Mouse (Mus musculus) CH12.LX (cell line): ENCODE data around the gene Map7d1. TPM values are rescaled to one million over a fixed set of nuclear protein-coding genes. Genes with fewer than 3 reads are reported as not detected.

ENCODE experiments used
- DNase-seq: peaks from one replicate; pipeline ENCODE4 v3.0.0-alpha.2; 2013; ENCODE audit errors: extremely low read depth
- H3K27ac ChIP-seq: 2 replicates; pipeline ENCODE4 v1.5.1; 2012; ENCODE audit warnings: low read depth, mild to moderate bottlenecking, control low read depth, moderate library complexity; ENCODE audit not compliant: insufficient read depth
- H3K27me3 ChIP-seq: replicated peaks from 2 replicates; pipeline ENCODE3; 2012; ENCODE audit warnings: inconsistent platforms
- H3K36me3 ChIP-seq, 2 experiments: replicated peaks in 1 of 2; 2 replicates each; pipeline versions ENCODE3 to v1.6.1; 2012; ENCODE audit warnings: inconsistent platforms in 1 of 2, low read length in 1 of 2, mild to moderate bottlenecking in 1 of 2, mixed read lengths in 1 of 2, moderate library complexity in 1 of 2; ENCODE audit not compliant: control insufficient read depth in 1 of 2, insufficient read depth in 1 of 2
- H3K4me1 ChIP-seq, 2 experiments: 2 replicates each; pipeline ENCODE4 v1.6.1; 2012; ENCODE audit warnings: inconsistent platforms in 1 of 2, moderate library complexity in 1 of 2; ENCODE audit not compliant: insufficient read depth in 2 of 2, control insufficient read depth in 1 of 2
- H3K4me2 ChIP-seq: 2 replicates; pipeline ENCODE4 v1.6.1; 2012; ENCODE audit warnings: low read depth, mild to moderate bottlenecking, control low read depth; ENCODE audit not compliant: poor library complexity, insufficient read depth, severe bottlenecking
- H3K4me3 ChIP-seq, 3 experiments: fragments of 150-350 bp in 1 of 3; sonication (generic) in 1 of 3; replicated peaks in 1 of 3; 2 replicates each; pipeline versions ENCODE3 to v1.5.1; 2011 to 2012; ENCODE audit warnings: low read depth in 2 of 3, low read length in 2 of 3, mild to moderate bottlenecking in 2 of 3, moderate library complexity in 2 of 3, control low read depth in 1 of 3, improper control_type of control experiment in 1 of 3, inconsistent platforms in 1 of 3, mixed read lengths in 1 of 3; ENCODE audit not compliant: poor library complexity in 1 of 3
- H3K79me2 ChIP-seq: replicated peaks from 2 replicates; pipeline ENCODE4 v1.6.1; 2012; ENCODE audit warnings: mild to moderate bottlenecking, moderate library complexity; ENCODE audit not compliant: control insufficient read depth, poor library complexity, insufficient read depth, severe bottlenecking; ENCODE audit errors: extremely low read depth
- H3K9ac ChIP-seq: 2 replicates; pipeline ENCODE4 v1.6.1; 2012; ENCODE audit warnings: low read depth, mild to moderate bottlenecking, control low read depth, moderate library complexity; ENCODE audit not compliant: insufficient read depth
- H3K9me3 ChIP-seq: replicated peaks from 2 replicates; pipeline ENCODE3; 2012; ENCODE audit warnings: low read length, inconsistent platforms, mixed read lengths
- CHD1 ChIP-seq: IDR thresholded peaks from 2 replicates; pipeline ENCODE4 v1.6.1; 2012; ENCODE audit warnings: low read depth, low read length, improper control_type of control experiment, inconsistent platforms
- CHD2 ChIP-seq: IDR thresholded peaks from 2 replicates; pipeline ENCODE4 v1.6.1; 2011; ENCODE audit warnings: low read length, improper control_type of control experiment
- CTCF ChIP-seq, 2 experiments: IDR thresholded peaks in 1 of 2; conservative IDR thresholded peaks in 1 of 2; 2 replicates each; pipeline ENCODE4 v1.5.1; 2011 to 2012; ENCODE audit warnings: low read depth in 2 of 2, low read length in 2 of 2, improper control_type of control experiment in 1 of 2, inconsistent platforms in 1 of 2, mild to moderate bottlenecking in 1 of 2, moderate library complexity in 1 of 2
- EP300 ChIP-seq: IDR thresholded peaks from 2 replicates; pipeline ENCODE4 v1.6.1; 2011; ENCODE audit warnings: low read length, improper control_type of control experiment
- ETS1 ChIP-seq: conservative IDR thresholded peaks from 2 replicates; pipeline ENCODE4 v1.6.1; 2012; ENCODE audit warnings: low read depth, mild to moderate bottlenecking, inconsistent platforms, low read length, improper control_type of control experiment, moderate library complexity
- HCFC1 ChIP-seq: IDR thresholded peaks from 2 replicates; pipeline ENCODE4 v1.6.1; 2012; ENCODE audit warnings: low read depth, mild to moderate bottlenecking, inconsistent platforms, low read length, improper control_type of control experiment
- IRF4 ChIP-seq: IDR thresholded peaks from 2 replicates; pipeline ENCODE4 v1.6.1; 2014; ENCODE audit warnings: low read depth, mild to moderate bottlenecking, inconsistent platforms, low read length, improper control_type of control experiment
- JUN ChIP-seq: IDR thresholded peaks from 2 replicates; pipeline ENCODE4 v1.6.1; 2011; ENCODE audit warnings: low read depth, mild to moderate bottlenecking, low read length, improper control_type of control experiment, moderate library complexity; ENCODE audit not compliant: insufficient read depth
- JUND ChIP-seq: conservative IDR thresholded peaks from 2 replicates; pipeline ENCODE4 v1.6.1; 2011; ENCODE audit warnings: low read depth, low read length, improper control_type of control experiment
- KAT2A ChIP-seq: IDR thresholded peaks from 2 replicates; pipeline ENCODE4 v1.6.1; 2012; ENCODE audit warnings: low read length, improper control_type of control experiment, inconsistent platforms; ENCODE audit not compliant: insufficient replicate concordance
- MAFK ChIP-seq: IDR thresholded peaks from 2 replicates; pipeline ENCODE4 v1.6.1; 2011; ENCODE audit warnings: low read length, improper control_type of control experiment; ENCODE audit not compliant: insufficient replicate concordance
- MAX ChIP-seq: IDR thresholded peaks from 2 replicates; pipeline ENCODE4 v1.6.1; 2011; ENCODE audit warnings: low read length, improper control_type of control experiment
- MAZ ChIP-seq: IDR thresholded peaks from 2 replicates; pipeline ENCODE4 v1.6.1; 2012; ENCODE audit warnings: low read depth, mild to moderate bottlenecking, inconsistent platforms, low read length, improper control_type of control experiment, moderate library complexity
- MXI1 ChIP-seq: IDR thresholded peaks from 2 replicates; pipeline ENCODE4 v1.6.1; 2011; ENCODE audit warnings: mild to moderate bottlenecking, low read depth, low read length, improper control_type of control experiment
- PAX5 ChIP-seq: IDR thresholded peaks from 2 replicates; pipeline ENCODE4 v1.6.1; 2012; ENCODE audit warnings: low read length, inconsistent platforms, mixed read lengths
- POLR2A ChIP-seq: IDR thresholded peaks from 2 replicates; pipeline ENCODE4 v1.6.1; 2011; ENCODE audit warnings: low read depth, mild to moderate bottlenecking, improper control_type of control experiment, low read length
- POLR2AphosphoS2 ChIP-seq: IDR thresholded peaks from 2 replicates; pipeline ENCODE4 v1.6.1; 2011; ENCODE audit warnings: low read depth, low read length, improper control_type of control experiment
- RAD21 ChIP-seq: IDR thresholded peaks from 2 replicates; pipeline ENCODE4 v1.6.1; 2011; ENCODE audit warnings: low read depth, mild to moderate bottlenecking, low read length, improper control_type of control experiment, moderate library complexity
- SMC3 ChIP-seq: IDR thresholded peaks from 2 replicates; pipeline ENCODE4 v1.6.1; 2011; ENCODE audit warnings: low read depth, low read length, improper control_type of control experiment
- TCF12 ChIP-seq: IDR thresholded peaks from 2 replicates; pipeline ENCODE4 v1.6.1; 2014; ENCODE audit warnings: low read depth, mild to moderate bottlenecking, inconsistent platforms, low read length, improper control_type of control experiment
- UBTF ChIP-seq: IDR thresholded peaks from 2 replicates; pipeline ENCODE4 v1.6.1; 2012; ENCODE audit warnings: low read depth, mild to moderate bottlenecking, inconsistent platforms, low read length, improper control_type of control experiment, moderate library complexity
- USF1 ChIP-seq: IDR thresholded peaks from 2 replicates; pipeline ENCODE4 v1.6.1; 2014; ENCODE audit warnings: low read depth, mild to moderate bottlenecking, inconsistent platforms, low read length, improper control_type of control experiment
- USF2 ChIP-seq: conservative IDR thresholded peaks from 2 replicates; pipeline ENCODE4 v1.6.1; 2011; ENCODE audit warnings: low read depth, low read length, improper control_type of control experiment
- ZMIZ1 ChIP-seq: IDR thresholded peaks from 2 replicates; pipeline ENCODE4 v1.6.1; 2012; ENCODE audit warnings: low read depth, mild to moderate bottlenecking, inconsistent platforms, low read length, improper control_type of control experiment
- ZNF384 ChIP-seq: IDR thresholded peaks from 2 replicates; pipeline ENCODE4 v1.6.1; 2012; ENCODE audit warnings: low read depth, low read length, improper control_type of control experiment, inconsistent platforms
- dilution Hi-C: fragments of 300-500 bp; cut with MboI; formaldehyde crosslinking; loops from 2 replicates; pipeline ENCODE4 v1.14.3; 2020; ENCODE audit warnings: low sequenced_read_pairs; ENCODE audit not compliant: extremely low pct_unique_long_range_greater_than_20kb, extremely low pct_ligation_motif_present
- in situ Hi-C: fragments of 300-500 bp; cut with MboI; formaldehyde crosslinking; loops from 3 replicates; pipeline ENCODE4 v1.14.3; 2019; ENCODE audit warnings: low sequenced_read_pairs, low pct_ligation_motif_present, low pct_unique_long_range_greater_than_20kb, mixed read lengths
- polyA plus RNA-seq: library from polyadenylated mRNA; unstranded; fragments of >175 nt; gene quantifications from 2 replicates; pipeline ENCODE4 v1.2.1, GENCODE M21; 2012; ENCODE audit warnings: low read depth; ENCODE audit not compliant: insufficient read length
- total RNA-seq, 2 experiments: library from RNA; depleted of rRNA; stranded (reverse); fragments of 300-350 nt in 1 of 2; fragments of >200 nt in 1 of 2; gene quantifications; 2 replicates each; pipeline ENCODE4 v1.2.3; 2012 to 2014

The Map7d1 gene
- total and polyA plus RNA-seq, 3 experiments = 12.5 to 62.2 (median 17.9) TPM

DNA sequence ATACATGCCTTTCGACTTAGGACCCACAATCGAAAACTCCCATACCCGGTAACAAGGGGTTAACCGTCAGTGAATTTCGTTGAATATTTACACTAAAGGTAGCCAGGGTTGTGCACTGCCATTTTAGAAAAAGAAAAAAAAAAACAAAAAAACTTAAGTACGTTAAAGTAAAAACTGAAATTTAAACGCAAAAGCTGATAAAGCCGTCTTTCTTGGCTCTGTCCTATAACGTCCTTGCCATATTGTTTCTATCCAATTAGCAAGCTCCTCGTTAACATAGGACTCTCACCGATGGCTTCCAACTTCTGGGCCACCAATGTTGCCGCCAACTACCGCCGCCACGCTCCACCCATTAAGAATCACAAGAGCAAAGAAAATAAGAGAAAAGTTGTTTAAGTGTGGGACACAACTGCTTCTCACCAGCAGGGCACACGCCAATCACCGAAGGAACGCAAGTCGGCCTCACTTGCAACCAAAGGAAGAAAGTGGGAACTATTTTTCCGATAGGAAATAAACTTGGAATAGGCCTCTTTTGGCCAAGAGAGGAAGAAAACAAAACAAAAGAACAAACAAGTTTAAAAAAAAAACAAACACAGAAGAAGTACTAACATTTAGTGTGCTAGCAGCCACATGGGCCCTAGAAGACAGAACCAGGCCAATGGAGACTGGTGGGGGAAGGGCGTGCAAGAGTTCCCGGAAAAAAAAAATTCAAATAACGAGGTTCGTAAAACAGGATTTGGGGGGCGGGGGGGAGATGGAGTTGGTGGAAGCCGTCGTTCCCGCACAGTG lies 54.4 kb downstream of the Map7d1 start (continued):
- no peak for TF ChIP-seq ETS1
- TF ChIP-seq USF1 = no peak
- TF ChIP-seq UBTF = 0 out of 2 replicates have a peak, but pooled peaks have one; percentile 30
- no peak; the same call in 1 of the 2 replicates for TF ChIP-seq HCFC1
- peak; percentile 53 for TF ChIP-seq CHD1
- peak in 1 of 2 experiments; percentile 33; a peak in 2 of 4 replicates for TF ChIP-seq CTCF (conservative IDR thresholded peaks at IDR 0.05 in 1 of 2, IDR thresholded peaks at IDR 0.05 in 1 of 2; ENCODE audit: low read depth in 2 of 2, low read length in 2 of 2)
- TF ChIP-seq ZNF384 = peak; percentile 43; the same call in 1 of the 2 replicates
- TF ChIP-seq EP300 = no peak
- TF ChIP-seq RAD21 = no peak

DNA sequence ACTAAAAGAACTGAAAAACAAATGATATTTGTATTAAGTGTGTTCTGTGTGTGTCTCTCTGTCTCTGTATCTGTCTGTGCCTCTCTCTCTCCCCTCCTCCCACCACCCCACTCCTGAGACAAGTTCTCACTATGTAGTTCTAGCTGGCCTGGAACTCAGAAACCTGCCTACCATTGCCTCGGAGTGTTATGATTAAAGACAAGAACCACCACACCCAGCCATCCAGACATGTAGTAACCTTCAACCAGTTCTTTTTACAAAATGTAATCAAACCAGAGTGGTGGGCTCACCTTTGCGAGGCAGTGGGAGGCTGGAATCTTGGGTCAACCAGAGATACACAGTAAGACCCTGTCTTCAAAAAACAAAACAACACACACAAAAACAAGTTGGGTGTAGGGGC lies 55.5 kb downstream of the Map7d1 start:
- dilution Hi-C loops = no loop called here
- peak overlapping the region; percentile 15; the same call in 1 of the 2 replicates for H3K27ac ChIP-seq
- peaks cover 13 to 31% of the 10 kb centered on the region in 2 experiments for H3K36me3 ChIP-seq

GRCm38 (mm10) chr4:126200036-126200435 lies 56.1 kb downstream of the Map7d1 start:
- H3K27ac ChIP-seq = no peak overlapping the region
- dilution Hi-C loops = no loop called here
- peaks cover 66% of the 10 kb centered on the region for H3K79me2 ChIP-seq
- DNase-seq = no peak
- in situ Hi-C loops = no loop called here
- H3K4me3 ChIP-seq = peak overlapping the region; percentile 71 to 87 (median 85)
- peak overlapping the region; percentile 93 for H3K9ac ChIP-seq
- H3K4me2 ChIP-seq = peak overlapping the region; percentile 98
- H3K4me1 ChIP-seq = peaks cover 6 to 52% of the 10 kb centered on the region in 2 experiments
- H3K27me3 ChIP-seq = no peaks in the 10 kb centered on the region
- TF ChIP-seq JUN = no peak
- TF ChIP-seq MAZ = no peak
- no peak for TF ChIP-seq CTCF (conservative IDR thresholded peaks at IDR 0.05 in 1 of 2, IDR thresholded peaks at IDR 0.05 in 1 of 2; ENCODE audit: low read depth in 2 of 2, low read length in 2 of 2)
- TF ChIP-seq USF2 = no peak
- no peak for TF ChIP-seq TCF12
- TF ChIP-seq MXI1 = no peak
- TF ChIP-seq EP300 = no peak
- no peak for TF ChIP-seq MAX
- TF ChIP-seq UBTF = no peak
- TF ChIP-seq POLR2A = no peak
- no peak for TF ChIP-seq HCFC1
- no peak for TF ChIP-seq JUND
- TF ChIP-seq MAFK = no peak
- TF ChIP-seq PAX5 = no peak
- no peak for TF ChIP-seq ETS1
- TF ChIP-seq CHD2 = no peak
- TF ChIP-seq POLR2AphosphoS2 = no peak
- no peak for TF ChIP-seq SMC3
- TF ChIP-seq ZMIZ1 = no peak
- no peak for TF ChIP-seq KAT2A
- TF ChIP-seq, all 38 proteins: peak for 0
- Histone ChIP-seq H3K9me3 (no peaks in the 10 kb centered on the region), H3K36me3 (peaks cover 13 to 32% of the 10 kb centered on the region in 2 experiments)

More for the DNA sequence above, 55.5 kb downstream of the Map7d1 start:
- Histone ChIP-seq H3K27me3 (no peaks in the 10 kb centered on the region), H3K4me2 (peak overlapping the region; percentile 98), H3K4me1 (peaks cover 6 to 52% of the 10 kb centered on the region in 2 experiments), H3K4me3 (peak overlapping the region; percentile 71 to 87 (median 85)), H3K79me2 (peaks cover 60% of the 10 kb centered on the region), H3K9ac (peak overlapping the region; percentile 93), H3K9me3 (no peaks in the 10 kb centered on the region)
- DNase-seq = no peak
- TF ChIP-seq JUN (no peak), CTCF (conservative IDR thresholded peaks at IDR 0.05 in 1 of 2, IDR thresholded peaks at IDR 0.05 in 1 of 2; ENCODE audit: low read depth in 2 of 2, low read length in 2 of 2) (no peak), ZMIZ1 (no peak), KAT2A (no peak), IRF4 (no peak), MAZ (no peak), EP300 (no peak), PAX5 (no peak), CHD2 (no peak)
- in situ Hi-C loops = no loop called here
